Mouse (Mus musculus): Measurements from ENCODE around the gene Gstp1.
"Not testable (repeated sequence)": the region's sequence is repeated elsewhere in the genome, so short reads cannot be mapped to it uniquely, and the experiment has no call there.

Gstp1 gene

GRCm38 (mm10) chr19:4060044-4060898 lies 22.5 kb upstream of the Gstp1 start:
- not testable (repeated sequence) for DNase-seq

GRCm38 (mm10) chr19:4059069-4059740 lies 21.4 kb upstream of the Gstp1 start, which contains the start of gene Gstp3:
Gstp3 (minus strand) TSS chr19:4059569.
- no peak for DNase-seq

- no peak for DNase-seq
Observed at GRCm38 (mm10) chr19:4058581-4058980, 20.8 kb upstream of the Gstp1 start.

- DNase-seq, result no peak
Observed at GRCm38 (mm10) chr19:4057962-4058361, 20.2 kb upstream of the Gstp1 start.

- no peak for DNase-seq
Observed at GRCm38 (mm10) chr19:4057389-4057788, 19.6 kb upstream of the Gstp1 start.

- no peak for DNase-seq
Observed at GRCm38 (mm10) chr19:4056727-4057126, 18.9 kb upstream of the Gstp1 start.

- no peak for DNase-seq
Observed at GRCm38 (mm10) chr19:4055947-4056693, 18.3 kb upstream of the Gstp1 start.

- no peak for DNase-seq
Observed at GRCm38 (mm10) chr19:4055216-4055946, 17.6 kb upstream of the Gstp1 start.

GRCm38 (mm10) chr19:4054613-4055012 lies 16.8 kb upstream of the Gstp1 start:
- no peak for DNase-seq

- DNase-seq, result no peak
Observed at GRCm38 (mm10) chr19:4052516-4053030, 14.8 kb upstream of the Gstp1 start.

- DNase-seq, result peak; percentile 69
Observed at GRCm38 (mm10) chr19:4051741-4052515, 14.1 kb upstream of the Gstp1 start.

GRCm38 (mm10) chr19:4051016-4051415 lies 13.2 kb upstream of the Gstp1 start:
- no peak for DNase-seq

- DNase-seq, result not testable (repeated sequence)
Observed at GRCm38 (mm10) chr19:4049069-4049468, 11.3 kb upstream of the Gstp1 start.

GRCm38 (mm10) chr19:4047859-4048258 lies 10.1 kb upstream of the Gstp1 start:
- DNase-seq, result peak; percentile 84

- no peak for DNase-seq
Observed at GRCm38 (mm10) chr19:4046866-4047254, 9.1 kb upstream of the Gstp1 start.

GRCm38 (mm10) chr19:4045966-4046865 lies 8.4 kb upstream of the Gstp1 start, which contains the start of gene Gstp2:
Gstp2 (minus strand) TSS chr19:4046023.
- DNase-seq, result peak; percentile 71

- not testable (repeated sequence) for DNase-seq
Observed at GRCm38 (mm10) chr19:4044109-4044508, 6.3 kb upstream of the Gstp1 start.

GRCm38 (mm10) chr19:4042124-4042523 lies 4.3 kb upstream of the Gstp1 start:
- no peak for DNase-seq

GRCm38 (mm10) chr19:4041500-4041899 lies 3.7 kb upstream of the Gstp1 start:
- DNase-seq, result not testable (repeated sequence)

- not testable (repeated sequence) for DNase-seq
Observed at GRCm38 (mm10) chr19:4040941-4041340, 3.2 kb upstream of the Gstp1 start.
